Mouse (Mus musculus) stomach, embryonic 16.5 days (tissue): ENCODE results near the gene Gtf3c5. TPM values are rescaled to one million over a fixed set of nuclear protein-coding genes. Genes with fewer than 3 reads are reported as not detected.

ENCODE experiments used
- ATAC-seq: fragments of 200-750 bp; cut with Nextera tagmentation; 2 replicates; pipeline ENCODE4 v1.8.0; 2017; ENCODE audit warnings: moderate number of reproducible peaks, moderate TSS enrichment; ENCODE audit not compliant: insufficient read depth, low FRiP score
- H3K27ac ChIP-seq: fragments of 300-500 bp; sonication (generic); 2 replicates; pipeline ENCODE4 v1.5.1; 2014; ENCODE audit warnings: low read length
- H3K27me3 ChIP-seq: fragments of 300-500 bp; sonication (generic); 2 replicates; pipeline ENCODE4 v1.6.1; 2014; ENCODE audit warnings: low read length, control low read depth, mixed read lengths; ENCODE audit not compliant: control insufficient read depth, insufficient read depth
- H3K36me3 ChIP-seq: fragments of 300-500 bp; sonication (generic); 2 replicates; pipeline ENCODE4 v1.6.1; 2014; ENCODE audit warnings: low read length; ENCODE audit not compliant: control insufficient read depth, insufficient read depth
- H3K4me1 ChIP-seq: fragments of 300-500 bp; sonication (generic); 2 replicates; pipeline ENCODE4 v1.6.1; 2014; ENCODE audit warnings: low read length, control low read depth, mixed read lengths; ENCODE audit not compliant: control insufficient read depth, insufficient read depth
- H3K4me2 ChIP-seq: fragments of 300-500 bp; sonication (generic); 2 replicates; pipeline ENCODE4 v1.6.1; 2014; ENCODE audit warnings: low read depth, low read length, mixed read lengths
- H3K4me3 ChIP-seq: fragments of 300-500 bp; sonication (generic); replicated peaks from 2 replicates; pipeline ENCODE4 v1.5.1; 2014; ENCODE audit warnings: mild to moderate bottlenecking, low read length
- H3K9ac ChIP-seq: fragments of 300-500 bp; sonication (generic); 2 replicates; pipeline ENCODE4 v1.6.1; 2014; ENCODE audit warnings: low read length
- H3K9me3 ChIP-seq: fragments of 300-500 bp; sonication (generic); replicated peaks from 2 replicates; pipeline ENCODE4 v1.6.1; 2016; ENCODE audit warnings: low read length, control low read depth; ENCODE audit not compliant: control insufficient read depth
- WGBS: fragments of 180-500 bp; shearing (Covaris S2); extraction: QIAGEN DNeasy Blood & Tissue Kit; methylation state at CpG from one replicate; pipeline ENCODE4 v1.1.7; 2014; 5-methylcytosine and 5-hydroxymethylcytosine counted together
- polyA plus RNA-seq: library from polyadenylated mRNA; unstranded; fragments of >200 nt; fragmentation: Nextera tagmentation; extraction: Ambion mirVana; gene quantifications from 2 replicates; pipeline ENCODE4 v1.2.1, GENCODE M21; 2015

Gene Gtf3c5
- polyA plus RNA-seq: 37.2 and 38.2 TPM in 2 replicates

- peaks cover 4% of the 10 kb centered on the region; the same call in 1 of the 2 replicates for H3K4me1 ChIP-seq
- H3K4me3 ChIP-seq: peak within 1 kb of the TSS; percentile 80
- H3K4me2 ChIP-seq: peak within 1 kb of the TSS; percentile 67
- peak within 1 kb of the TSS; percentile 86 for H3K27ac ChIP-seq
- no peaks in the 10 kb centered on the region for H3K27me3 ChIP-seq
- no peak for ATAC-seq
- H3K36me3 ChIP-seq: no peaks in the 10 kb centered on the region
- peak within 1 kb of the TSS; percentile 82 for H3K9ac ChIP-seq
- H3K9me3 ChIP-seq: no peaks in the 10 kb centered on the region
- 75% methylated on average over 9 of the region's 9 CpGs for WGBS
These were observed at the start of gene Gtf3c5 for GRCm38 (mm10) chr2:28583651-28584050. TSS of gene Gtf3c5 (minus strand) at chr2:28583751.

DNA sequence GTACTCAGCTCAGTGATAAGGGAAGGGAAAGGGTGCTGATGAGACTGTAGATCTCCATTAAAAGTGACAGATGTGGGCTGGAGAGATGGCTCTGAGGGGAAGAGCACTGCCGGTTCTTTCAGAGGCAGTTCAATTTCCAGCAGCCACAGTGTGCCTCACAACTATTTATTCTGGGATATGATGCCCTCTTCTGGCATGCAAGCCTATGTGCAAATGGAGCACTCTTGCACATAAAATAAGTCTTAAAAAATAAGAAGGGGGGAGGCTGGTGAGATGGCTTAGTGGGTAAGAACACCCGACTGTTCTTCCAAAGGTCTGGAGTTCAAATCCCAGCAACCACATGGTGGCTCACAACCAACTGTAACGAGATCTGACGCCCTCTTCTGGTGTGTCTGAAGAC lies 49.6 kb upstream of the Gtf3c5 start:
- WGBS: 43% methylated on average over 4 of the region's 4 CpGs
- no peak overlapping the region for H3K27ac ChIP-seq
- H3K4me1 ChIP-seq: 0 out of 2 replicates have a peak, but pooled peaks cover 3% of the 10 kb centered on the region

GRCm38 (mm10) chr2:28632626-28633025 lies 49.1 kb upstream of the Gtf3c5 start:
- Histone ChIP-seq H3K4me1 (0 out of 2 replicates have a peak, but pooled peaks cover 3% of the 10 kb centered on the region), H3K4me3 (no peak overlapping the region), H3K9ac (no peak overlapping the region), H3K4me2 (no peak overlapping the region), H3K27me3 (no peaks in the 10 kb centered on the region), H3K27ac (no peak overlapping the region), H3K36me3 (no peaks in the 10 kb centered on the region), H3K9me3 (no peaks in the 10 kb centered on the region)
- ATAC-seq: no peak
- 65% methylated on average over 1 of the region's 1 CpGs for WGBS

More for the DNA sequence above, 49.6 kb upstream of the Gtf3c5 start:
- H3K9ac ChIP-seq: no peak overlapping the region
- no peaks in the 10 kb centered on the region for H3K36me3 ChIP-seq
- no peaks in the 10 kb centered on the region for H3K9me3 ChIP-seq
- H3K4me2 ChIP-seq: no peak overlapping the region
- no peak for ATAC-seq
- H3K4me3 ChIP-seq: no peak overlapping the region
- no peaks in the 10 kb centered on the region for H3K27me3 ChIP-seq

GRCm38 (mm10) chr2:28629911-28630381 lies 46.4 kb upstream of the Gtf3c5 start:
- peak; percentile 92 for ATAC-seq
- H3K4me1 ChIP-seq: 0 out of 2 replicates have a peak, but pooled peaks cover 3% of the 10 kb centered on the region
- H3K27ac ChIP-seq: peak overlapping the region; percentile 40; the same call in 1 of the 2 replicates
- H3K27me3 ChIP-seq: no peaks in the 10 kb centered on the region
- no peaks in the 10 kb centered on the region for H3K9me3 ChIP-seq
- H3K9ac ChIP-seq: no peak overlapping the region
- H3K4me3 ChIP-seq: no peak overlapping the region
- 21% methylated on average over 4 of the region's 4 CpGs for WGBS
- no peak overlapping the region for H3K4me2 ChIP-seq
- no peaks in the 10 kb centered on the region for H3K36me3 ChIP-seq

GRCm38 (mm10) chr2:28628053-28628452 lies 44.5 kb upstream of the Gtf3c5 start:
- Histone ChIP-seq H3K9ac (no peak overlapping the region), H3K4me2 (no peak overlapping the region), H3K36me3 (no peaks in the 10 kb centered on the region), H3K9me3 (no peaks in the 10 kb centered on the region), H3K4me3 (no peak overlapping the region), H3K27ac (no peak overlapping the region), H3K4me1 (0 out of 2 replicates have a peak, but pooled peaks cover 3% of the 10 kb centered on the region), H3K27me3 (no peaks in the 10 kb centered on the region)
- no peak for ATAC-seq
- WGBS: 49% methylated on average over 2 of the region's 2 CpGs

GRCm38 (mm10) chr2:28626038-28626437 lies 42.5 kb upstream of the Gtf3c5 start:
- no peak overlapping the region for H3K4me2 ChIP-seq
- H3K27me3 ChIP-seq: peaks cover 10% of the 10 kb centered on the region
- no peaks in the 10 kb centered on the region for H3K36me3 ChIP-seq
- H3K4me1 ChIP-seq: 0 out of 2 replicates have a peak, but pooled peaks cover 8% of the 10 kb centered on the region
- 76% methylated on average over 3 of the region's 3 CpGs for WGBS
- ATAC-seq: no peak
- no peak overlapping the region for H3K9ac ChIP-seq
- H3K4me3 ChIP-seq: no peak overlapping the region
- no peak overlapping the region for H3K27ac ChIP-seq
- no peaks in the 10 kb centered on the region for H3K9me3 ChIP-seq

DNA sequence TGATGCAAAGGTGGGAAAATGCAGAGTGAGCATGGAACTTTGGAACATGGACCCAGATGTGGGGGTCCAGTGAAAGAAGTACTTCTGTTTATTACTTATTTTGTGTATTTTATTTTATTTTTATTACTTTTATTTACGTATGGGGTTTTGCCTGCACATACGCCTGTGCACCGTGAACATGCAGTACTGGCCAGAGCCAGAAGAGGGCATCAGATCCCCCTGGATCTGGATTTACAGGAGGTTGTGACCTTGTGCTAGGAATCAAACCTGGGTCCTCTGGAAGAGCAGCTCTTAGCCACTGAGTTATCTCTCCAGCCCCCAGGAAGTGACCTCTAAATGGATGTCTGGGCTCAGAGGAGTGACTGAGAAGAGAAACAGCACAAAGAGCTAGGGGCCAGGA lies 41.3 kb upstream of the Gtf3c5 start:
- H3K36me3 ChIP-seq: no peaks in the 10 kb centered on the region
- H3K9ac ChIP-seq: no peak overlapping the region
- WGBS: 93% methylated on average over 3 of the region's 3 CpGs
- H3K4me3 ChIP-seq: no peak overlapping the region
- H3K4me2 ChIP-seq: no peak overlapping the region
- 0 out of 2 replicates have a peak, but pooled peaks cover 7% of the 10 kb centered on the region for H3K4me1 ChIP-seq
- no peaks in the 10 kb centered on the region for H3K9me3 ChIP-seq
- no peak for ATAC-seq
- peaks cover 17% of the 10 kb centered on the region for H3K27me3 ChIP-seq
- no peak overlapping the region for H3K27ac ChIP-seq

DNA sequence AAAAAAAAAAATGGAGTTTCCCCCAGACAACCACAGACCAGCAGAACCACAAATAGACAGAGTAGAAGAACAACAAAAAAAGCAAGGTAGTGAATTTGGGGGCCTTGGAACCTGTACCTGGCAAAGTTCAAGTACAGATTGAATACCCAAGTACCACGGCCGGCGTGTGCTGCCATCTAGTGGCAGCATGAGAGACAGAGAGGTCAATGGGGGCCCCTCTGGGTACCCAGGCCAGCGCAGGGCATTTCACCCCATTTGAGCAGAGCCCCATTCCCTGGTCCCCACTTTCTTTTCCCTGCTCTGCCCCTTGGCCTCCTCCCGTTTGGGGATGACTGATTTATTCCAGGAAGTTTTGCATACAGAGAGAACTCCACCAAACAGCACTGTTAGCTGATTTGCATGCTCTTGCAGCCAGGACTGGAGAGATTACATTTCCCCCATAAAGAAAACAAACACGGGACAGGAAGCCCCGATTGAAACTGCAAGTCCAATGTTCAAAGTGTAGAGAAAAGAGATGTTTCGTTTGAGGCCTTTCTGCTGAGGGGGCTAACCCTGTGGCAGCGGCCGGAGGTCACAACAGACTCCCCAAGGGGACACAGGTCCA lies 39.1 kb upstream of the Gtf3c5 start:
- peaks cover 17% of the 10 kb centered on the region for H3K27me3 ChIP-seq
- 0 out of 2 replicates have a peak, but pooled peaks cover 5% of the 10 kb centered on the region for H3K4me1 ChIP-seq
- no peaks in the 10 kb centered on the region for H3K36me3 ChIP-seq
- H3K9me3 ChIP-seq: no peaks in the 10 kb centered on the region
- no peak overlapping the region for H3K4me3 ChIP-seq
- 21% methylated on average over 10 of the region's 10 CpGs for WGBS
- H3K4me2 ChIP-seq: no peak overlapping the region
- H3K27ac ChIP-seq: no peak overlapping the region
- H3K9ac ChIP-seq: no peak overlapping the region
- no peak for ATAC-seq

DNA sequence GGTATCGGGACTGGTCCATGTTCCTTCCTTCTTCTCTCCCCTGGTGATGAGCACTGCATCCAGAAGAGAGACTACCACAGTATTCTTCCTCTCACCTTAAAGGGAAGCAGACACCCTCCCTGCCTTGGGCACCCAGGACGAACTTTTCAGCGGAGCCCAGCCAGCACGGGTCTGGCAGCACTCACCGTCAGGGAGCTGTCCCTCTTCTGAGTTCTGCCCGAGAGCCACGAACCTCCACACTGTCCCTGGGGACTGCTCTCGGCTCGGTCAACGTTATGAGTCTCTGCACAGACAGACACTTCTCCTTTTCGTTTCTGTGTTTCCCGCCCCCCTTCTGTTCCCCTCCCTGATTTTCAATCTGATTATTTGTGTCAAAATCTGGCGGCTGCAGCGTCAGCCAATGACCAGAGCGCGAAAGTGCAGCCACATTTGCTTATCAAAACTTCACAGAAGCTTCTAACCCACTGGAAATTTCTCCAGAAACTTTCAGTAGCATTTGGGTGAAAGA lies 38.2 kb upstream of the Gtf3c5 start, which contains the start of gene Gfi1b:
Gfi1b (minus strand) TSS at position 319 of the 508 bp plus-strand sequence.
- no peaks in the 10 kb centered on the region for H3K9me3 ChIP-seq
- H3K4me3 ChIP-seq: no peak within 1 kb of the TSS; the same call in 1 of the 2 replicates
- ATAC-seq: no peak; the same call in 1 of the 2 replicates
- H3K27me3 ChIP-seq: peaks cover 17% of the 10 kb centered on the region
- no peaks in the 10 kb centered on the region for H3K36me3 ChIP-seq
- no peak within 1 kb of the TSS for H3K27ac ChIP-seq
- H3K9ac ChIP-seq: no peak within 1 kb of the TSS
- 7% methylated on average over 16 of the region's 16 CpGs for WGBS
- 0 out of 2 replicates have a peak within 1 kb of the TSS, but pooled peaks have one; percentile 4 for H3K4me2 ChIP-seq
- 0 out of 2 replicates have a peak, but pooled peaks cover 5% of the 10 kb centered on the region for H3K4me1 ChIP-seq
